Mouse (Mus musculus) forebrain, embryonic 16.5 days (tissue): ENCODE results near the gene Vmn1r48. TPM values are rescaled to one million over a fixed set of nuclear protein-coding genes. Genes with fewer than 3 reads are reported as not detected.
"Not testable (repeated sequence)": the region's sequence is repeated elsewhere in the genome, so short reads cannot be mapped to it uniquely, and the experiment has no call there.

Experiments used
- ATAC-seq: fragments of 200-750 bp; cut with Nextera tagmentation; 2 replicates; pipeline ENCODE4 v1.8.0; 2017; ENCODE audit warnings: mild to moderate bottlenecking, moderate library complexity
- H3K27ac ChIP-seq: fragments of 300-500 bp; sonication (generic); 2 replicates; pipeline ENCODE4 v1.5.1; 2014; ENCODE audit warnings: low read length, control low read depth
- H3K27me3 ChIP-seq: fragments of 300-500 bp; sonication (generic); replicated peaks from 2 replicates; pipeline ENCODE4 v1.6.1; 2014; ENCODE audit warnings: low read length; ENCODE audit not compliant: control insufficient read depth, insufficient read depth
- H3K36me3 ChIP-seq: fragments of 300-500 bp; sonication (generic); 2 replicates; pipeline ENCODE4 v1.6.1; 2014; ENCODE audit not compliant: control insufficient read depth, insufficient read depth
- H3K4me1 ChIP-seq: fragments of 300-500 bp; sonication (generic); replicated peaks from 2 replicates; pipeline ENCODE4 v1.6.1; 2014; ENCODE audit warnings: low read length; ENCODE audit not compliant: control insufficient read depth, insufficient read depth
- H3K4me2 ChIP-seq: fragments of 300-500 bp; sonication (generic); 2 replicates; pipeline ENCODE4 v1.6.1; 2014; ENCODE audit warnings: mild to moderate bottlenecking, low read length, control low read depth
- H3K4me3 ChIP-seq: fragments of 300-500 bp; sonication (generic); replicated peaks from 2 replicates; pipeline ENCODE4 v1.5.1; 2014; ENCODE audit warnings: mild to moderate bottlenecking, low read length, control low read depth
- H3K9ac ChIP-seq: fragments of 300-500 bp; sonication (generic); replicated peaks from 2 replicates; pipeline ENCODE4 v1.6.1; 2014; ENCODE audit warnings: low read depth, low read length, control low read depth
- H3K9me3 ChIP-seq: fragments of 300-500 bp; sonication (generic); 2 replicates; pipeline ENCODE4 v1.6.1; 2016; ENCODE audit warnings: low read length; ENCODE audit not compliant: control insufficient read depth
- WGBS: fragments of 180-500 bp; shearing (Covaris S2); extraction: QIAGEN DNeasy Blood & Tissue Kit; methylation state at CpG from one replicate; pipeline ENCODE4 v1.1.7; 2014; 5-methylcytosine and 5-hydroxymethylcytosine counted together
- polyA plus RNA-seq: library from polyadenylated mRNA; unstranded; fragments of >200 nt; fragmentation: Nextera tagmentation; extraction: Ambion mirVana; gene quantifications from 2 replicates; pipeline ENCODE4 v1.2.1, GENCODE M21; 2015

The Vmn1r48 gene
- not detected in 2 replicates for polyA plus RNA-seq

GRCm38 (mm10) chr6:90036741-90037140, at the start of gene Vmn1r48:
Vmn1r48 (minus strand) TSS chr6:90036841.
- not testable (repeated sequence) for H3K4me2 ChIP-seq, H3K4me3 ChIP-seq, H3K9me3 ChIP-seq, H3K4me1 ChIP-seq, ATAC-seq, H3K27ac ChIP-seq, H3K9ac ChIP-seq, H3K27me3 ChIP-seq, H3K36me3 ChIP-seq
- no CpG with 5 or more reads among the region's 2 CpGs for WGBS

- no peaks in the 10 kb centered on the region for H3K4me1 ChIP-seq
- no peak within 1 kb of the TSS for H3K4me2 ChIP-seq
- no peak within 1 kb of the TSS for H3K9ac ChIP-seq
- H3K27ac ChIP-seq = no peak within 1 kb of the TSS
- H3K4me3 ChIP-seq = no peak within 1 kb of the TSS
- WGBS = 83% methylated on average over 4 of the region's 4 CpGs
- ATAC-seq = no peak
- H3K36me3 ChIP-seq = no peaks in the 10 kb centered on the region
- no peaks in the 10 kb centered on the region for H3K27me3 ChIP-seq
- H3K9me3 ChIP-seq = peaks cover 3% of the 10 kb centered on the region; the same call in 1 of the 2 replicates
Measured at GRCm38 (mm10) chr6:90078406-90078805, 41.8 kb upstream of the Vmn1r48 start, which contains the start of gene Vmn1r49. Vmn1r49 (minus strand) TSS chr6:90078506.

GRCm38 (mm10) chr6:90015847-90016246, 20.8 kb downstream of the Vmn1r48 start, which contains the start of gene Vmn1r47:
Vmn1r47 (plus strand) TSS chr6:90016147.
- not testable (repeated sequence) for H3K4me2 ChIP-seq

GRCm38 (mm10) chr6:89985989-89986388, 50.7 kb downstream of the Vmn1r48 start:
- Histone ChIP-seq H3K27ac (no peak overlapping the region), H3K36me3 (no peaks in the 10 kb centered on the region), H3K9ac (no peak overlapping the region), H3K4me3 (no peak overlapping the region), H3K4me2 (no peak overlapping the region), H3K9me3 (peaks cover under 1% of the 10 kb centered on the region; the same call in 1 of the 2 replicates), H3K4me1 (no peaks in the 10 kb centered on the region), H3K27me3 (no peaks in the 10 kb centered on the region)
- no peak for ATAC-seq
- 27% methylated on average over 1 of the region's 1 CpGs for WGBS

More at GRCm38 (mm10) chr6:90015847-90016246, 20.8 kb downstream of the Vmn1r48 start, which contains the start of gene Vmn1r47:
- H3K36me3 ChIP-seq, H3K27me3 ChIP-seq, H3K4me3 ChIP-seq, H3K9ac ChIP-seq, H3K4me1 ChIP-seq, ATAC-seq, H3K9me3 ChIP-seq, H3K27ac ChIP-seq: not testable (repeated sequence)
- 96% methylated on average over 1 of the region's 1 CpGs for WGBS

Other genes starting within 250 kb of the Vmn1r48 start
- gene Vmn1r42, start 160.4 kb downstream of the Vmn1r48 start, polyA plus RNA-seq = not detected in 2 replicates
- not detected in 2 replicates for gene Vmn1r43, start 160.4 kb downstream of the Vmn1r48 start, polyA plus RNA-seq
- gene Vmn1r44, start 153.2 kb downstream of the Vmn1r48 start, polyA plus RNA-seq = not detected in 2 replicates
- not detected in 2 replicates for gene Vmn1r45, start 96.2 kb downstream of the Vmn1r48 start, polyA plus RNA-seq
- not detected in 2 replicates for gene Vmn1r46, start 67.5 kb downstream of the Vmn1r48 start, polyA plus RNA-seq
- not detected in 2 replicates for gene Vmn1r47, start 20.7 kb downstream of the Vmn1r48 start, polyA plus RNA-seq
- gene Vmn1r49, start 41.7 kb upstream of the Vmn1r48 start, polyA plus RNA-seq = not detected in 2 replicates
- not detected in 2 replicates for gene Vmn1r50, start 64.6 kb upstream of the Vmn1r48 start, polyA plus RNA-seq
- not detected in 2 replicates for gene Vmn1r51, start 85.8 kb upstream of the Vmn1r48 start, polyA plus RNA-seq
- gene Vmn1r52, start 138.0 kb upstream of the Vmn1r48 start, polyA plus RNA-seq = not detected in 2 replicates
- gene V1ra8, start 166.0 kb upstream of the Vmn1r48 start, polyA plus RNA-seq = not detected in 2 replicates
- not detected in 2 replicates for gene Vmn1r53, start 187.6 kb upstream of the Vmn1r48 start, polyA plus RNA-seq
- gene Vmn1r54, start 209.5 kb upstream of the Vmn1r48 start, polyA plus RNA-seq = not detected in 2 replicates